Mouse (Mus musculus): ENCODE results near the gene Twf2. TPM values are rescaled to one million over a fixed set of nuclear protein-coding genes. Genes with fewer than 3 reads are reported as not detected.

The Twf2 gene
- total and polyA plus RNA-seq, 3 experiments = 66.8 to 101 TPM; not detected in 1

- no peak for TF ChIP-seq GATA1 (IDR thresholded peaks at IDR 0.05; ENCODE audit: low read depth, low read length)
- TF ChIP-seq MYB (IDR thresholded peaks at IDR 0.05; ENCODE audit: low read depth, low read length) = no peak
- no peak for TF ChIP-seq E2F4 (IDR thresholded peaks at IDR 0.05; ENCODE audit: borderline replicate concordance, low read depth, low read length)
Measured at GRCm38 (mm10) chr9:106197732-106198131, 5.2 kb upstream of the Twf2 start (continued).

DNA sequence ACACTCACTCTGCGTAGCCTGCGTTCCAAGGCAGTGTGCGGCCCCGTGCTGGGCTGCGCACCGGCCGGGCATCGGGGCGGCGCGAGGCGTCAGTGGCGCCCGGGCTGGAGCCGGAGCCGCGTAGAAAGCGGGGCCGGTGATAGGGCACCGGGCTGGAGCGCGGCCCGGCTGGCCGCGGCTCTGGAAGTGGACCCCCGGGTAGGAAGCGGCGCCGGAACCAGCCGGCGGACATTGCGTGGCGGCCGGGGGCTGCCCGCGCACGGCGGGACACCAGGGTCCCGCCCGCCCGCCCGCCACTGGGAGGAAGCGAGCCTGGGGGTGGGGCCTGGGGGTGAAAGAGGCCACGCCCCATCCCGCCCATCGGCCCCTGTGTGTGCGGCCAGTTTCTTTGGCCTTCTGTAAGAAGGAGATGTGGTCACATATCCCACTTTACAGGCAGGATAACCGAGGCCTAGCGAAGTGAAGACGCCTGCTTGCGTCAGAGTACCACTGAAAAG is 3.9 kb upstream of the Twf2 start:
- H3K27ac ChIP-seq (ENCODE audit: control insufficient read depth, low read depth, low read length) = peak overlapping the region; percentile 50
- peak overlapping the region; percentile 92 for H3K9ac ChIP-seq (ENCODE audit: control insufficient read depth, low read depth, low read length, poor library complexity, severe bottlenecking)
- H3K36me3 ChIP-seq (ENCODE audit: control insufficient read depth in 1 of 2, insufficient read depth in 2 of 2, low read length in 2 of 2) = peaks cover 0 to 16% of the 10 kb centered on the region in 2 experiments; a peak in 2 of 4 replicates
- peaks cover 13% of the 10 kb centered on the region for H3K79me2 ChIP-seq (ENCODE audit: control insufficient read depth, insufficient read depth, low read length, poor library complexity)
- DNase-seq (ENCODE audit: low read depth, low spot score) = peak; percentile 83
- peaks cover 6 to 27% of the 10 kb centered on the region in 2 experiments for H3K4me1 ChIP-seq (ENCODE audit: control insufficient read depth in 1 of 2, insufficient read depth in 2 of 2, low read length in 2 of 2)
- H3K4me3 ChIP-seq (ENCODE audit: control insufficient read depth in 1 of 2, insufficient read depth in 1 of 2, low read depth in 2 of 2, low read length in 2 of 2) = peak overlapping the region; percentile 55 to 59
- no peaks in the 10 kb centered on the region for H3K9me3 ChIP-seq (replicated peaks; ENCODE audit: insufficient read depth, low read length)
- TF ChIP-seq POLR2A (IDR thresholded peaks at IDR 0.05; ENCODE audit: control insufficient read depth in 1 of 2, insufficient read depth in 1 of 2, low read depth in 1 of 2, low read length in 2 of 2, poor library complexity in 1 of 2) = peak; percentile 60 to 71
- no peak for TF ChIP-seq ZKSCAN1 (IDR thresholded peaks at IDR 0.05; ENCODE audit: low read depth, low read length)
- 0 out of 2 replicates have a peak, but pooled peaks have one; percentile 11 for TF ChIP-seq ELF1 (IDR thresholded peaks at IDR 0.05; ENCODE audit: low read depth, low read length)
- TF ChIP-seq ZMIZ1 (IDR thresholded peaks at IDR 0.05; ENCODE audit: low read depth, low read length) = peak; percentile 74; the same call in 1 of the 2 replicates
- TF ChIP-seq CTCF (IDR thresholded peaks at IDR 0.05 in 2 of 3, conservative IDR thresholded peaks at IDR 0.05 in 1 of 3; ENCODE audit: control insufficient read depth in 1 of 3, insufficient read depth in 1 of 3, low read depth in 2 of 3, low read length in 3 of 3, poor library complexity in 1 of 3, severe bottlenecking in 1 of 3) = no peak
- 0 out of 2 replicates have a peak, but pooled peaks have one; percentile 13 for TF ChIP-seq NRF1 (IDR thresholded peaks at IDR 0.05; ENCODE audit: insufficient read depth, low read depth, low read length, poor library complexity, severe bottlenecking)
- 0 out of 2 replicates have a peak, but pooled peaks have one; percentile 17 for TF ChIP-seq POLR2AphosphoS2 (IDR thresholded peaks at IDR 0.05; ENCODE audit: low read length)
- TF ChIP-seq HCFC1 (IDR thresholded peaks at IDR 0.05; ENCODE audit: low read depth, low read length) = peak; percentile 62; the same call in 1 of the 2 replicates
- TF ChIP-seq ETS1 (IDR thresholded peaks at IDR 0.05; ENCODE audit: low read depth, low read length) = 0 out of 2 replicates have a peak, but pooled peaks have one; percentile 15
- TF ChIP-seq SMC3 (IDR thresholded peaks at IDR 0.05; ENCODE audit: low read depth, low read length) = no peak
- TF ChIP-seq POLR2AphosphoS5 (IDR thresholded peaks at IDR 0.05; ENCODE audit: borderline replicate concordance, low read depth, low read length) = no peak
- no peak for TF ChIP-seq MYB (IDR thresholded peaks at IDR 0.05; ENCODE audit: low read depth, low read length)
- TF ChIP-seq NELFE (IDR thresholded peaks at IDR 0.05; ENCODE audit: low read depth, low read length) = peak; percentile 59
- 0 out of 2 replicates have a peak, but pooled peaks have one; percentile 20 for TF ChIP-seq RCOR1 (IDR thresholded peaks at IDR 0.05; ENCODE audit: low read depth, low read length)
- TF ChIP-seq MAX (IDR thresholded peaks at IDR 0.05; ENCODE audit: low read length) = no peak
- TF ChIP-seq GATA1 (IDR thresholded peaks at IDR 0.05; ENCODE audit: low read depth, low read length) = no peak
- H3K27me3 ChIP-seq (ENCODE audit: control insufficient read depth in 1 of 2, insufficient read depth in 2 of 2, low read length in 2 of 2) = no peaks in the 10 kb centered on the region

Measured in MEL (cell line).